Mouse (Mus musculus) cortical plate, adult 2 months (tissue): ENCODE measurements around the gene Ubqln4.

ENCODE experiments used
- CTCF ChIP-seq: fragments of 200-500 bp; IDR thresholded peaks from 2 replicates; pipeline ENCODE4 v1.5.1; 2011; ENCODE audit warnings: mild to moderate bottlenecking, control low read depth, low read length; ENCODE audit not compliant: insufficient read depth; ENCODE audit errors: extremely low read depth
- POLR2A ChIP-seq: fragments of 200-500 bp; IDR thresholded peaks from 2 replicates; pipeline ENCODE4 v1.6.1; 2011; ENCODE audit warnings: mild to moderate bottlenecking, low read length, control low read depth; ENCODE audit not compliant: insufficient read depth; ENCODE audit errors: extremely low read depth

- TF ChIP-seq CTCF (no peak), POLR2A (no peak)
These were observed 18.3 kb downstream of the Ubqln4 start for GRCm38 (mm10) chr3:88571856-88572255.
